Mouse (Mus musculus) adrenal gland, postnatal 14 days (tissue): ENCODE results near the gene Hsd3b5. TPM values are rescaled to one million over a fixed set of nuclear protein-coding genes. Genes with fewer than 3 reads are reported as not detected.
"Not testable (repeated sequence)": the region's sequence is repeated elsewhere in the genome, so short reads cannot be mapped to it uniquely, and the experiment has no call there.

Experiments
- DNase-seq: peaks from one replicate; pipeline ENCODE4 v3.0.0; 2021; ENCODE audit warnings: mixed read lengths
- long read RNA-seq, 2 experiments: library from polyadenylated mRNA; stranded (forward); transcript quantifications; one replicate each; pipeline ENCODE4 v2.0.0; 2021
- total RNA-seq: library from RNA; stranded (reverse); gene quantifications from 2 replicates; pipeline ENCODE4 v1.2.3, GENCODE M21; 2021

Gene Hsd3b5
- total RNA-seq, result 0.23 and 6.3 TPM in 2 replicates
- long read RNA-seq, experiment 1, result 0 reads
- long read RNA-seq, experiment 2, partial matches to known transcripts, result 0 of 8 reads
- long read RNA-seq, experiment 2, other reads (novel, unspliced or antisense), result 8 of 8 reads

GRCm38 (mm10) chr3:98630152-98630551 is at the start of gene Hsd3b5:
TSS of gene Hsd3b5 (minus strand) at chr3:98630252.
- no peak for DNase-seq

GRCm38 (mm10) chr3:98635145-98635544 is 5.1 kb upstream of the Hsd3b5 start:
- DNase-seq, result no peak

DNA sequence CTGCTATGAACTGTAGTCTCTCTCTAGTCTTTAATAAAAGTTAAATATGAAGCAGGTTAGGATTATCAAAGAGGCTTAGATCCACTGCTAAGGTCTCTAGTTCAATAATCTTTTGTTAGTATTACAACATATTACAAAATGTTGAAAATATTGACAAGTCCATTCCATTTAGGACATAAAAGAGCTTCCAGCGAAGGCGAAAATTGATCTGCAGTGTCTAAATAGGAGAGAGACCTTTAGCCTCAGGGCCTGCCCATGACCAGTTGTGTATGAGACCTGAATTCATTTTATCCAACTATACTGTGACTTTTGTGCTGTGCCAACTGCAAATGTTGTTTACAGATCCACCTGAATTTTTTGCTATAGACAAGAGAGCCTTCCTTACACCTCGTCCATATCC is 419 bp downstream of the Hsd3b5 start:
- no peak for DNase-seq

- not testable (repeated sequence) for DNase-seq
These were observed 13.3 kb downstream of the Hsd3b5 start for GRCm38 (mm10) chr3:98616786-98617185.

- DNase-seq, result not testable (repeated sequence)
These were observed 13.8 kb downstream of the Hsd3b5 start for GRCm38 (mm10) chr3:98616244-98616643.

DNA sequence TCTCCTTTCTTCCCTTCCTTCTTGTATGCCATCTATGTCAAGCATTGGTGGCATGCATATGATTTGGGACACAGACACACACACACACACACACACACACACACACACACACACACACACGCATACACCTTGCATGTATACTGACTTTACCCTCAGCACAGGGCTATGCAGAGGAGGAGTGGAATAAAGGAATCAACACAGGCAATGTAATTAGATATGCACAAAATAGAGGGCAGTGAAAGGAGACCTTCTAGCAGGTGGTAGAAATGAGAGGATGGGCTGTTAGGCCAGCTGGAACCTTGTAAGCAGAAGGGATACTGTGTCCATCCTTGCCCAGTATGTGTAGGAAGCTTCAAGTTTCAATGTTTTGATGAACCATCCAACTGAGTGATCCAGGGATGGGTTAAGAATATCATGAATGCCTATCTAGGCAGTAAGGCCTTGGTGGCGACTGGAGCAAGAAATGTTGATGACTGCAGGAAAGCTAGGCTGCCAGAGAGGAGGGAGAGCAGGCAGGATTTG is 15.6 kb downstream of the Hsd3b5 start:
- not testable (repeated sequence) for DNase-seq

DNA sequence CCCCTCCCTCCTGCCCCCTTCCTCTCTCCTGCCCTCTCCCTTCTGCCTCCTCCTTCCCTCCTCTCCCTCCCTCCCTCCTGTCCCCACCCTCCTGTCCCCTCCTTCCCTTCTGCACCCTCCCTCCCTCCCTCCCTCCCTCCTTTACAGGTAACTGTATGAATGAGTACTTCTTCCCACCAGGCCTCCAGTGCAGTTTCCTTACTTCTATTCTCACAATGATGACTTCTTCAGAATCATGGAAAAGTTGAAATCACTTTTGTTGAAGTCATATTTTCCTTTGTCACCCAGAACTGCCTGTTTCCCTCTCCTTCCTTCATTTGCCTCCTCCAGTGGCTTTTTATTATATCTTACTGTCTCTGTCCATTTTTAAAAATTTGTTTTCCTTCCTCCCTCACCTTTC is 16.1 kb downstream of the Hsd3b5 start:
- DNase-seq, result no peak

GRCm38 (mm10) chr3:98613540-98613939 is 16.5 kb downstream of the Hsd3b5 start:
- not testable (repeated sequence) for DNase-seq

- no peak for DNase-seq
These were observed 41.3 kb downstream of the Hsd3b5 start, which contains the start of gene Gm10681 for GRCm38 (mm10) chr3:98588707-98589106. TSS of gene Gm10681 (minus strand) at chr3:98588807.

GRCm38 (mm10) chr3:98587721-98588120 is 42.3 kb downstream of the Hsd3b5 start:
- no peak for DNase-seq

DNA sequence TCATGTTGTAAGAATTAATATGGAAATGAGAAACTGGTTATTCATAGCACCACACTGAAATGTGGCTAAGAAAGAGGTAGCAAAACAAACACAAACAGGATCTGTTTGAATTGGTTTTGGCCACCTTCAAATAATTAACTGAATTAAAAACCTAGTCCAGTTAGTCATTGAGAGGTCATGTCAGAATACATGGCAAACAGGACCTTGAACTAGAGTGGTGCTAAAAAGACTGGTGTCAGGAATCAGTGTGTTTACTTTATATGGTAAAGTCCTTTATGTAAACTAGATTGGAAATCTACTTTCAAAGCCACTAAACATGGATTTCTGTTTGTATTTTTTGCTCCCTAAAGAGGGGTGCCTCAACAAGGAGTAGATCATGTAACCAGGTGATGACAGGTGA is 47.4 kb downstream of the Hsd3b5 start:
- DNase-seq, result not testable (repeated sequence)

DNA sequence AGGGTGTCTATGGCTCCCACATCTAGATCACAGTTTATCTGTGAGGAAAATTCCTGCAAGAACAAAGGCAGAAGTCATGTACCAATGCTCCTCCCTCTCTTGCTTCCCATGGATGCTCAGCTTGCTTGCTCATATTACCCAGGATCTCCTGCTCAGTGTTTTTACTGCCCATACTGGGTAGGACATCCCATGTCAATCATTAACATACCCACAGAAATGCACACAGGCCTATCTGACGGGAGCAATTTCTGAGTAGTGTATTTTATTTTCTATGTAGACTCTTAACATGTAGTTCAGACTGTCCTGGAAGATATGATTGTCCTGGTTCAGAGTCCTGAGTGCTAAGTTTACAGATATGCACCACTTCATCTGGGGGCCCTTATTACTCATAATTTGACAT is 47.9 kb downstream of the Hsd3b5 start:
- DNase-seq, result not testable (repeated sequence)

- peak; percentile 43 for DNase-seq
These were observed 49.0 kb downstream of the Hsd3b5 start for GRCm38 (mm10) chr3:98581024-98581423.

Other genes starting within 250 kb of the Hsd3b5 start
- gene Zfp697, start 247.8 kb downstream of the Hsd3b5 start, total RNA-seq, result 3.4 and 4.3 TPM in 2 replicates
- 0.96 TPM in 1 of 2 replicates, not detected in the other for gene Gm4450, start 173.1 kb downstream of the Hsd3b5 start, total RNA-seq
- not detected in 2 replicates for gene Hsd3b4, start 119.7 kb downstream of the Hsd3b5 start, total RNA-seq
- gene Gm10681, start 41.4 kb downstream of the Hsd3b5 start, total RNA-seq, result 1.1 TPM in 1 of 2 replicates, not detected in the other
- 0.15 and 2.4 TPM in 2 replicates for gene Hsd3b2, start 94.3 kb upstream of the Hsd3b5 start, total RNA-seq
- gene Hsd3b3, start 132.9 kb upstream of the Hsd3b5 start, total RNA-seq, result 1.1 and 33.0 TPM in 2 replicates
- gene Hsd3b6, start 184.2 kb upstream of the Hsd3b5 start, total RNA-seq, result 47.6 and 62.0 TPM in 2 replicates
- 6,308 and 6,460 TPM in 2 replicates for gene Hsd3b1, start 229.5 kb upstream of the Hsd3b5 start, total RNA-seq